Mouse (Mus musculus) T-helper 1 cell (primary cell): ENCODE results near the gene 4930412O13Rik.

Experiments
- in situ Hi-C: fragments of 300-600 bp; cut with MboI, MseI; formaldehyde crosslinking; loops from one replicate; pipeline ENCODE4 v1.15.1; 2025; ENCODE audit warnings: high pct_unique_total_duplicates

4930412O13Rik gene

GRCm38 (mm10) chr2:9881051-9881591 is at the start of gene 4930412O13Rik:
Gene 4930412O13Rik, plus strand, starts transcription at chr2:9881252.
- in situ Hi-C loops = loop anchor here (5.0 to 10.0 kb wide), 2 partner anchors 194 to 526 kb away; no protein-coding TSS in a partner anchor

- in situ Hi-C loops = no loop called here
These were observed 47.3 kb upstream of the 4930412O13Rik start for GRCm38 (mm10) chr2:9833712-9834111.

GRCm38 (mm10) chr2:9835195-9835594 is 45.9 kb upstream of the 4930412O13Rik start:
- in situ Hi-C loops = no loop called here

DNA sequence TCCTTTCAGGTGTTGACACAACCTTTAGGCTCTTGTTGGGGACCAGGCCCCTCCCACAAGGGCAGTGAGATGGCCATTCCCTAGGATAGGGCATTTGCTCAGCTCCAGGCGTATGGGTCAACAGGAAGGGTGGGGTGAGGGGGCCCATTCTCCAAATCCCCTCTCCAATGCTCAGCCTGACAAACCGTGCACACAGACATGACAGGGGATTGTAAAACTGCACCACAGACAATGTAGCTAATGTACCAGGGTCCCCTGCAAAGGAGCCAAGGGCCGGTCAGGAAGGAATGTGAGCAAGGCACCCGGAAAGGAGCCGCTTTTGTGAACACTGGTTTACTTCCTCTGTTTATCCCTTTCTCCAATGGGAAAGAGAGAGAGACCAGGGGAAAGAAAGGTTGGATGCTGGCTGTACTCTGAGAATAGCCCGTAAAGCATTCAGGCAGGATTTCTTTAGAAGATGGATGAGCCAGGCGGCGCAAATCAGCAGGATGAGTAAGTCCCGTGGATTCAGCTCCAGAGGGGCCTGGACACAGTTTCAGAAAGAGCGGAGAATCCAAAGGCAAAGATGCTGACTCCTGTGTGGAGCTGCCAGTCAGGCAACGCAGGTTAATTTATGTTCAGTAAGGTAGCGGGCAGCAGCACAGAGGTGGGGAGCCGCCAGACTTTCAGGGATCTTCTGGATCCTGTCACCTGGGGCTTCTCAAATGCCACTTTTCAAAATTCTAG is 28.0 kb upstream of the 4930412O13Rik start:
- in situ Hi-C loops = no loop called here

DNA sequence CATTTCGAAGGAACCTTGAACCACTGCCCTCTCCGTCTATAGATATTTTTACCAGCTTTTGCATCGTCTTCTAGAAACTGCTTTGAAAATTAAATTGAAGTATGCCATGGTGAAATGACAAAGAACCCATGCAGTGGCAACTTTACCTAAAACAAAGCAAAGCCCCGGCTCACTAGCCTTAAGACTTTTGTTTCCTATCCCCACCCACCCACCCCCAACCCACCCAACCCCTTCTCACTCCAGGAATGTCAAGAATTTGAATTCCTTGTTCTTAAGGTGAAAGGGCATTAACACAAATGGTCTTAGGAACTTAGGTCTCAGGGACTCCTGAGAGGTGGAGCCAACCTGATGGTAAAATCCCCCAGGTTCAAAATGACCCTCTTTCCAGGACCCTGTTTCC is 25.2 kb upstream of the 4930412O13Rik start:
- in situ Hi-C loops = no loop called here

GRCm38 (mm10) chr2:9860698-9861097 is 20.4 kb upstream of the 4930412O13Rik start:
- in situ Hi-C loops = no loop called here

- in situ Hi-C loops = no loop called here
These were observed 13.8 kb upstream of the 4930412O13Rik start for GRCm38 (mm10) chr2:9867092-9867825.

- in situ Hi-C loops = loop anchor here (5.0 to 10.0 kb wide), 2 partner anchors 294 to 1294 kb away; no protein-coding TSS in a partner anchor
These were observed 9.8 kb upstream of the 4930412O13Rik start for GRCm38 (mm10) chr2:9871141-9871716.

DNA sequence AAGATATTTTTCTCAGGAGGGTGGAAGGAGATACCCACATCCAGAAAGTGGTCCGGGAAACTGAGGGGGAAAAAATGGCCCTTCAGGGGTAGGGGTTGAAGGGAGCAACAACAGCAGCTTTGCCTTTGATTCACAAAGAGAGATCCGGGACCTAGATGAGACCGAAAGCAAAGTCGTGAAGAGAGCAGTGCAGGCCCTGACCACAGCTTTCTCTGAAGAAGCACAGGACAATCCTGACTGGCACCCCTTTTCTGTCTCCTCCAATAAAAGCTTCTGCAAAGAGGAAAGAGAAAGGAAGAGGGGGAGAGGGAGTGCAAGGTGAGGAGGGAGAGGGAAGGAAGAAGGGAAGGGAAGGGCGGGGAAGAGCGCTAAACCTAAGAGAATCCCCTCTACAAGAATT is 9.3 kb upstream of the 4930412O13Rik start:
- in situ Hi-C loops = loop anchor here (5.0 to 10.0 kb wide), 2 partner anchors 294 to 1293 kb away; no protein-coding TSS in a partner anchor

DNA sequence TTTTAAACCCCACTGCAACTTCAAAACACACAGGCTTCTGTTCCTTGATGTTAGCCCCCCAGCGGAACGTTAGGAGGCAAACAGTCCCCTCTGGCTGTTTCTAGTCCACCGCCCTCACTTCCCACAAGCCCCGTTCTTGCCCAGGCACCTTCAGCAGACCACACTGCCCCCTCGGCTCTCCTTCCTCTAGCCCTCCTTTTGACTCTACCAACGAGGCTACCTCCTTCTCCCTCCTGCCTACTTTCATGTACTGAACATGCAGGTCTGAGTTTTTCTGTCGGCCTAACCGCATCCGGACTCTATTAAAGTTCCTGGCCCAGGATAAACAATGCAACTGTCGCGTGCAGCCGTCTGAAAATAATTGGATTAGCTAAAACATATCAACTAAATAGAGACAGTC is 8.4 kb upstream of the 4930412O13Rik start:
- in situ Hi-C loops = loop anchor here (5.0 to 10.0 kb wide), 2 partner anchors 295 to 1292 kb away; no protein-coding TSS in a partner anchor

DNA sequence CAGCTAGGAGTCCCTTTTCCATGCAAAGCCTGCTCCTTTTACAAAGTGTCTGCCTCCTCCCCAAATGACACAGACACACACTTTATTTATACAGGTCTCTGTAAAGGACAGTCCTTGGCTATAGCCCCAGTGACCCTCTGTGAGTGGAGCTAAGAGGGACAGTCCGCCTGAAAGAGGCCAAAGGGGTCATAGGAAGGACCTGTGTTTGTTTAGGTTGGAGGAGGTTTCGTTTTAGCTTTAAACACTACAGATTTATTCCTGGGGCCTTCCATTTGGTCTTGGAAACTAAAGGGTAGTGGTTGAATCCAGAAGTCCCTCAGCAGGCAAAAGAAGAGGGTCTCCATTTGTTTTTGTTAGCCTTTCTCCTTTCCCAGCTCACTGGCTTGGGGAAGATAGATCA is 7.3 kb upstream of the 4930412O13Rik start:
- in situ Hi-C loops = loop anchor here (5.0 to 10.0 kb wide), 2 partner anchors 296 to 1291 kb away; no protein-coding TSS in a partner anchor

GRCm38 (mm10) chr2:9874467-9875219 is 6.4 kb upstream of the 4930412O13Rik start:
- in situ Hi-C loops = loop anchor here (5.0 to 10.0 kb wide), 2 partner anchors 297 to 1290 kb away; no protein-coding TSS in a partner anchor

- in situ Hi-C loops = loop anchor here (10.0 kb wide), 1 partner anchor 1290 kb away; no protein-coding TSS in a partner anchor
These were observed 5.8 kb upstream of the 4930412O13Rik start for GRCm38 (mm10) chr2:9875220-9875619.

GRCm38 (mm10) chr2:9875676-9876357 is 5.2 kb upstream of the 4930412O13Rik start:
- in situ Hi-C loops = loop anchor here (10.0 kb wide), 1 partner anchor 1289 kb away; no protein-coding TSS in a partner anchor

- in situ Hi-C loops = loop anchor here (10.0 kb wide), 1 partner anchor 1288 kb away; no protein-coding TSS in a partner anchor
These were observed 4.3 kb upstream of the 4930412O13Rik start for GRCm38 (mm10) chr2:9876621-9877325.

GRCm38 (mm10) chr2:9877326-9877690 is 3.7 kb upstream of the 4930412O13Rik start:
- in situ Hi-C loops = loop anchor here (10.0 kb wide), 1 partner anchor 1287 kb away; no protein-coding TSS in a partner anchor

DNA sequence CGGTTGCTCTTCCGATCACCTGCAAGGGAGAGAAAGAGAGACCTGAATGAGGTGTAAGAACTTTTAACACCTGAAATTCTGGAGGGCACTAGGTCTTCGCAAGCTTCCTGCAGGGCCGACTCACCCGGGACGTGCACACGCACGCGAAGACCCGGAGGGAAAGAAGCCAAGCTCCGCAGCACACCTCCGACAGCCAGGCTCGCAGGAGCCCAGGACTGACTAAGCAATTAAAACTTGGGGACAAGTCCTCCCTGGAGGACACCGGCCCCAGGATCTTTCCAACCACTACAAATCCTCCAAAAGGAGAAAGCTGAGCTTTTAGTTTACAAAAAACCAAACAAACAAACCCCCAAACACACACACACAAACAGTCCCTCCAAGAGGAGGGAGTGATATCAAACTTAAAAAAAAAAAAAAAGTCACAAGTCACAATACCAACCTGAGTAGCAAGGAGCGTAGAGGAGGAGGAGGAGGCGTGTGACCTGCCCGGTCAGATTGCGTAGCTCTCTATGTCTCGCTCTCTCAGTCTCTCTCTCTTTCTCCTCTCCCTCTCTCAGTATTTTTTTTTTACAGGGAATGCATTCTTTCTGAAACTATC is 3.0 kb upstream of the 4930412O13Rik start:
- in situ Hi-C loops = loop anchor here (10.0 kb wide), 1 partner anchor 1287 kb away; no protein-coding TSS in a partner anchor

- in situ Hi-C loops = loop anchor here (10.0 kb wide), 1 partner anchor 1286 kb away; no protein-coding TSS in a partner anchor
These were observed 2.4 kb upstream of the 4930412O13Rik start for GRCm38 (mm10) chr2:9878564-9879081.

DNA sequence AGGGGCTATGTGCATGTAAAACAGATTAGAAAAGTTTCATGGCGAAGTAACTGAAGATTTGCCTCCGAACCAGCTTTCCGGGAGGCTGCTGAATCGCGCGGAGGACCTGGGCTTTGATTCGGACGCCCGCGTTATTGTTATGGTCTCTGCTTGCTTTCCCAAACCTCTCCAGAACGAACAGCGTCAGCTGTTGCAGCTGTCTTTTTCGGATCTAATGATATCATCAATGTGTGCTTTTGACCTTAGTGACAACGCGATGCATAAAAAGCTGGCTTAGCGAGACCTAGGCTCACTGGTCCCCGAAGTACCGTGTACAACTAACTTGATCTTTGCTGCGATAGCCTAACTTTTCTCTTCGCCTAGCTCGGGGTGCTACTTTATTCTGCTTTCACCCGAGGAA is 2.0 kb upstream of the 4930412O13Rik start:
- in situ Hi-C loops = loop anchor here (10.0 kb wide), 1 partner anchor 1286 kb away; no protein-coding TSS in a partner anchor
